Mouse (Mus musculus): ENCODE measurements at regions not wholly inside any gene's neighbourhood (a gene's known extent, or its start where the extent isn't known, plus 50 kb on each side); places are given as distances from the start of the nearest gene placed in this dataset.

- TF ChIP-seq CTCF (IDR thresholded peaks at IDR 0.05; ENCODE audit: extremely low read depth, insufficient read depth, low read length) (no peak), POLR2A (IDR thresholded peaks at IDR 0.05; ENCODE audit: extremely low read depth, insufficient read depth, low read length) (no peak)
- Histone ChIP-seq H3K4me3 (ENCODE audit: insufficient read depth, low read length) (no peak overlapping the region), H3K4me1 (ENCODE audit: control insufficient read depth, insufficient read depth, low read length) (no peaks in the 10 kb centered on the region), H3K27ac (ENCODE audit: insufficient read depth, low read length) (0 out of 2 replicates have a peak overlapping the region, but pooled peaks have one; percentile 25)
Measured at GRCm38 (mm10) chr5:16469644-16470275, 83.5 kb upstream of the Hgf start.

DNA sequence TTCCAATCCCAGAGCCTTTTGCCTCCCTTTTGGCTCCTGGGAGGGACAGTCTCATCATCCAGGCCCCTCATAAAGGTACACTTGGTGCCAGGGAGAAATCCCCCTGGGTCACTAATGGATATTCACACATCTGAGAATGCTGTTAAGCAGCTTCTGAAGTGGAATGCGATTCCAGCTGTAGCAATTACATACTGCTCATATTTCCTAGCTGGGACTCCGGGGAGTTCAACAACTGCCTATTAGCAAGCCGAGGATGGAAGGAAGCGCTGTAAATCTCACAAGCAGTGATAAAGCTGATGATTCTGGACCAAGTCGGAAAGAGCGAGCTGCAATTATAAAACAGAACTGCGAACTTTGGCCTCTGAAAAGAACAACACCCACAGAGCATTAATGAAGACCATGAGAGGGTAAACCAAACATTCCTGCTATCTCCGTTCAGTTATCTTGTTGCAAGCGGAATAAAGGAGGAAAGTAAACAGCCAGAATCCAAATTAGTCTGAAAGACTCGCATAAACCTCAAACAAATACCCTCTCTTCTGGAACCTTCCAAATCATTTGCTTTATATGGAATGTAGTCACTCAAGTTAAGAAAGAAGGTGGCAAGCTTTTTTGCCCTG is 82.8 kb upstream of the Hgf start:
- H3K4me3 ChIP-seq (ENCODE audit: insufficient read depth, low read length) = no peak overlapping the region
- no peak for TF ChIP-seq CTCF (IDR thresholded peaks at IDR 0.05; ENCODE audit: extremely low read depth, insufficient read depth, low read length)
- 0 out of 2 replicates have a peak overlapping the region, but pooled peaks have one; percentile 25 for H3K27ac ChIP-seq (ENCODE audit: insufficient read depth, low read length)
- H3K4me1 ChIP-seq (ENCODE audit: control insufficient read depth, insufficient read depth, low read length) = no peaks in the 10 kb centered on the region

- H3K27ac ChIP-seq (ENCODE audit: insufficient read depth, low read length) = no peak overlapping the region
- no peaks in the 10 kb centered on the region for H3K4me1 ChIP-seq (ENCODE audit: control insufficient read depth, insufficient read depth, low read length)
- H3K4me3 ChIP-seq (ENCODE audit: insufficient read depth, low read length) = no peak overlapping the region
- TF ChIP-seq CTCF (IDR thresholded peaks at IDR 0.05; ENCODE audit: extremely low read depth, insufficient read depth, low read length) (no peak), POLR2A (IDR thresholded peaks at IDR 0.05; ENCODE audit: extremely low read depth, insufficient read depth, low read length) (no peak)
Measured at GRCm38 (mm10) chr5:16487969-16488368, 65.3 kb upstream of the Hgf start.

- TF ChIP-seq CTCF (IDR thresholded peaks at IDR 0.05; ENCODE audit: extremely low read depth, insufficient read depth, low read length) (no peak), POLR2A (IDR thresholded peaks at IDR 0.05; ENCODE audit: extremely low read depth, insufficient read depth, low read length) (no peak)
- no peak overlapping the region for H3K4me3 ChIP-seq (ENCODE audit: insufficient read depth, low read length)
- H3K27ac ChIP-seq (ENCODE audit: insufficient read depth, low read length) = no peak overlapping the region
Measured at GRCm38 (mm10) chr5:16489803-16490202, 63.5 kb upstream of the Hgf start.

DNA sequence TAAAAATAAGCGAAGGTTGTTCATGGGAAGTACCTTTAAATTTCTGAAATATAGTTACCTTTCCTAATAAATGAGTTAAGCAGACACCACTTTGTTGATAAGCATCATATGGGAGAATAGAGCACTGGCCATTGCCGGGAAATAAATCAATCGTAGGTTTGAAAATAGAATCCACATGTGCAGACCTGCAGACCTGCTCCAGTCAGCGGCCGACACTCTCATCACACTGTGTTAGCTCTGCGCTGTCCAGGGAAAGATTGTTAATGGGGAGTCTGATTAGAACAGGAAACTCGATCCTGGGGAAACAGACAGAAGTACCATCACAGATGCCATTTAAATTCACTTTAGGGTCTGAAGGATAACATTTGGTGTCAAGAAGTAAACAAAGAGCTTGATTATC is 53.4 kb upstream of the Hgf start:
- H3K4me3 ChIP-seq (ENCODE audit: insufficient read depth, low read length) = no peak overlapping the region

More at GRCm38 (mm10) chr5:16489803-16490202, 63.5 kb upstream of the Hgf start:
- H3K4me1 ChIP-seq (ENCODE audit: control insufficient read depth, insufficient read depth, low read length) = no peaks in the 10 kb centered on the region

More for the DNA sequence above, 53.4 kb upstream of the Hgf start:
- TF ChIP-seq CTCF (IDR thresholded peaks at IDR 0.05; ENCODE audit: extremely low read depth, insufficient read depth, low read length) (no peak), POLR2A (IDR thresholded peaks at IDR 0.05; ENCODE audit: extremely low read depth, insufficient read depth, low read length) (no peak)
- no peaks in the 10 kb centered on the region for H3K4me1 ChIP-seq (ENCODE audit: control insufficient read depth, insufficient read depth, low read length)
- no peak overlapping the region for H3K27ac ChIP-seq (ENCODE audit: insufficient read depth, low read length)
